Mouse (Mus musculus) spleen, adult 12 weeks (tissue): ENCODE data around the gene Dnaja3.

Experiments
- DNase-seq: peaks from one replicate; pipeline ENCODE4 v3.0.0; 2022; ENCODE audit warnings: low spot score

Gene Dnaja3

DNA sequence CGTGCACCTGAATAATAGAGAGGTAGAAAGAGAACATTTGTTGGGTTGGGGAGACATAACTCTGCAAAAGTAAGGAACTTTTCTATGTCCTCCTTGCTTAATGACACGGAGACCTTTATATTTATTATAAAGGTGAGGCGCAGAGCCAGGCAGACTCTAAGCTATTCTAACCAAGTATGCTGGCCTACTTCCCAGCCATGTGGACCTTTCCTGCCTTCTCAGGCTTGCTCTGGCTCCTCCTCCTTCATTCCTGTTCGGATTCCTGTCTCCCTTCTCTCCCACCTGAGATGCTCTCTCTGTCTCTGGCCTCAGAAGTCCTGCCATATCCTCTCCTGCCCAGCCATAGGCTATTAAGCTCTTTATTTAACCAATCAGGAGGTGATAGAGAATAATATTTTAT is 85.5 kb downstream of the Dnaja3 start:
- DNase-seq = no peak

DNA sequence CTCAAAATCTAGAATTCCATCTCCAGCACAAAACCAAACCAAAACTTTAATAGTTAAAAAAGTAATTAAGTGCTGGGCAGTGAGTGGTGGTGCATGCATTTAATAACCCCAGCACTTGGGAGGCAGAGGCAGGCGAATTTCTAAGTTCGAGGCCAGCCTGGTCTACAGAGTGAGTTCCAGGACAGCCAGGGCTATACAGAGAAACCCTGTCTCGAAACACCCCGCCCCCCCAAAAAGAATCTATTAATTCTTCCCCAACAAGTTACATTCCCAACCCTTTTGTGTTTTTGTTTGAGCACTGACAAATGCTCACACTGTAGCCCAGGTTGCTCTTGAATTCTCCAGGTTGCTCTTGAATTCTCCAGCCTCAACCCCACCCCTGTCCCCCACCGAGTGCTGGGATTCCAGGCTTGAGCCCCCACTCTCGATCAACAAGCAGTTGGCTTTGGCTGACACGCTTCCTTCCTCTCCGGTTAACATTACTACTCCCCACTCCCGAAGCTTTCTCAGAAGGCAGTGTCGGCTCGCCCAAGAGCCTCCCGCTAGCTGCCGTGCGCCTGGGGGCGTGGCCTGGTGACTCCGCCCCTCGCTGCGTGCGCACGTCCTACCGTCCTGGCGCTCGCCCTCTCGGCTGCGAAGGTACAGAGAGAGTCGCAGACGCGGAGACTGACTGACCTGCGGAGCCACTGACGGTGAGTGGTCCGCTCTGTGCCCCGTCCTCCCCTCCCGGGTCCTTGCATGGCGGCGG is 86.2 kb downstream of the Dnaja3 start, which contains the start of gene Hmox2:
Hmox2 (plus strand) TSS at position 582 of the 748 bp plus-strand sequence.
- peak; percentile 95 for DNase-seq

DNA sequence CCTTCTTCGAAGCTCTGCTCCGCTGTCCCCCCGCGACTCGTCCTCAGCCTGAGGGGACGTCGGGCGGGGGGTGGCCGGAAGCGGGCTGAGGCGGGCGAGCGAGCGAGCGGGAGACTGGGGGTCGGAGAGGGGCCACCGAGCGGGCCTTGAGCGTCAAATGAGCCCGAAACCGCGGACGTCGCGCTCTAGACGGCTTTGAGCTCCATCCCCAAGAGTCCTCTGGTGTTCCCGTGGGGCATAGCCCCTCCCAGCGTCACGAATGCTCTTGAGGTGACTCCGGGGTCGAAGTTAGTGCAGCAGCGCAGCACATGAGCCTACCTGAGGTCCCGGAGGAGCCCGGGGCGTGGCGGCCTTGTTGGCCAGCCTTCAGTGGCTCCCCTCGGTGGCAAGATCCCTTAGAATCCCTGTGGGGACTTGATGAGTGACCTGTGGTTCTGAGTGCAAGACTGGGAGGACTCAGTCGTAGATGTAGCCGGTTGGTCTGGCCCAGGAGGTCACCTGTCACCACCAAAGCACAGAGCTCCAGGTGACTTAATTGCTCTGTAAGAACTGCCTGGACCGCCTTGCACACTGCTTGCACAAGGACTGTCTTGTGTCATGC is 86.8 kb downstream of the Dnaja3 start:
- no peak for DNase-seq

DNA sequence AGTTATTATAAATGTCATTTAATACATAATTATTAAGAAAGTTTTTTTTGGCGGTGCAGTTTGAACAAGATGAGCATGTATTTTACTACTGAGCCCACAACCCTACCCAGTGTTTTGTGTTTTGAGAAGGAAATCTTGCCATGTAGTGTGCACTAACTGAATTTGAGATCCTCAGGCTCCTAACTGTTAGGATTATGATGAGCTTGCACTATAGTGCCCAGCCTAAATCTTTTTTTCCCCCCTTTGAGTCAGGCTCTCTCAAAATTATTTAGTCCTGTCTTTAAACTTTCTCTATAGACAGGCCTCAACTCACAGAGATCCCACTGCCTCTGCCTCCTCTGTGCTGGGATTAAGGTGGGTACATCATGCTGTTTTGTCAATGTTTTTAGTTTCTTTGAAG is 87.7 kb downstream of the Dnaja3 start:
- no peak for DNase-seq

DNA sequence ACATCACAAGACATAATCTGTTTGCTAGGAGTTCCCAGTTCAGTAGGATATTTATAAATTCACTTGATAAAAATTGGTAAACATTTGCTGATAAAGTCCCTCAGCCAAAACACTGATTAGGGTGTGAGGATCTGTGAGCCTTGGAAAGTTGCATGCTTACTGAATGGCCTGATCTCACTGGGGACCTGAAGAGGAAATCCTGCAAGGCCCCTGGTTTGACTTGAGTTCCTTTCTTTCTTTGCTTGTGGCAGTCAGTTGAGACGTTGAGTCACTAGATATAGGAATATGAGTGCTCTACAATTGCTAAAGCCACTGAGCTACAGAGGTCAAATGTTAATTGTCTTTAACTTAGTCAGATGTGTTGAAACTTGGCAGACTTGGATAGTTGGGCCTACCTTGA is 88.2 kb downstream of the Dnaja3 start:
- no peak for DNase-seq

DNA sequence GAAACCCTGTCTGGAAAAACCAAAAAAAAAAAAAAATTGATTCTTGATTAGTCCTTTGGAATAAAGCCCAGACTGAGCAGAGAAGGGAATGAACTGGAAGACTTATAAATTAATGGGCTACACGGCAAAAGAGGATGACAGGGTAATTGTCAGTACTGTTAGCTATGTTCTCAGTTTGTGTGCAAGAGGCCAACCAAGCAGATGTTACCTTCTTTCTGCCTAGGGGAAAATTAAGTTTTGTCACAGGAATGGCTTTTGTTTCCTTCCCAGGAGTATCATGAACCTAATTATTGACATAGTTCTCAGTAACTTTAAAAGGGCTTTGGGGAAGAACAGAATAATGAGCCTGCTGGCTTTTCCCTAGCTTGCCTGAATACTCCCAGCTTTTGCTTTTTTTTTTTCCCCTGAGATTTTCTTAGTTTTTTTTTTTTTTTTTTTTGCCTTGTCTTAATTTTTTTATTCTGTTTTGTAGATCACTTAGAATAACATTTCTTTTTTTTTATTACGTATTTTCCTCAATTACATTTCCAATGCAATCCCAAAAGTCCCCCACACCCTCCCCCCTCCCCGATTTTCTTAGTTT is 91.1 kb downstream of the Dnaja3 start:
- DNase-seq = no peak

DNA sequence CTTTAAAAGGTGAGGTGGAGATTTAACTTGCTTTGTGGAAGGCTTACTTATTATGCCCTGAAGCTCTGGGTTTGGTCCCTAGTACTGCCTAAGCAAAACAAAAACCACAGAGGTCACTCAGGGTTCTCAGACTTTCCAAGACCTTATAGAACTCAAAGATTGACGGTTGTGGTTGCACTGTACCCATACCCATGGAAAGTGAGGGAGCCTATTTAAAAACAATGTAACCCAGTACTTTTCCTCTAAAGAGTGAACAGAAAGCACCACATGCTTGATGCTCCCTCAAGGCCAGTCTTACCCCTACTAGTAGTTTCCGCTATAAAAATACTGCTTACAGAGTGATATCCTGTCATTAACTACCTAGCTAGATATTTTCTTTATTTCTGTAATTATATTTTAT is 96.5 kb downstream of the Dnaja3 start:
- no peak for DNase-seq

DNA sequence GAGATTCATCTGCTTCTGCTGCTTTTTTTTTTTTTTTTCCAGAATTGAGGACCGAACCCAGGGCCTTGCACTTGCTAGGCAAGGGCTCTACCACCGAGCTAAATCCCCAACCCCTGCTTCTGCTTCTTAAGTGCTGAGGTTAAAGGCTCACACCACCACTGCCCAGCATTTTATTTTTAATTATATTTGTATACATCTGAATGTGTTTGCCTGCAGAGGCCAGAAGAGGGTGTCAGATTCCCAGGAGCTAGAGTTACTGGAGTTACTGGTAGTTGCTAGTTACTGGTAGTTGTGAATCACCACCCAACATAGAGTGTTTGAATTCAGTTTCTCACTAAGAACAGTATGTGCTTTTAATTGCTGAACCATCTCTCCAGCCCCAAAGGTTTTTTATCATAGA is 100.2 kb downstream of the Dnaja3 start:
- DNase-seq = no peak

DNA sequence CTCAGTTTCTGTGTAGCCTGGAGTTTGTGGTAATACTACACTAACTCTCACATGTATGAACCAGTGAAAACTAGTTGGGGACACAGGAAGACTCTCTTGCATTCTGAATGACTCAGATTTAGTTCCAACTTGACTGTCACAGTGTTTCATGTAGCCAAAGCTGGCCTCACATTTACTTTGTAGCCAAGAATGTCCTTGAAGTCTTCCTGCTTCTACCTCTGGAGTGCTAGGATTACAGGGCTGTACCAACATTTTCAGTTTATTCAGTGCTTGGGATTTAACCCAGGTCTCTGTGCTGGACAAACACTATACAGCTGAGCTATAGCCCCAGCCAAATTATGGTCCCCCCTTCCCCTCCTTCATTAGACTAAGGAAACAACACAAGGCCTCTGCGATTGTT is 102.4 kb downstream of the Dnaja3 start:
- no peak for DNase-seq

DNA sequence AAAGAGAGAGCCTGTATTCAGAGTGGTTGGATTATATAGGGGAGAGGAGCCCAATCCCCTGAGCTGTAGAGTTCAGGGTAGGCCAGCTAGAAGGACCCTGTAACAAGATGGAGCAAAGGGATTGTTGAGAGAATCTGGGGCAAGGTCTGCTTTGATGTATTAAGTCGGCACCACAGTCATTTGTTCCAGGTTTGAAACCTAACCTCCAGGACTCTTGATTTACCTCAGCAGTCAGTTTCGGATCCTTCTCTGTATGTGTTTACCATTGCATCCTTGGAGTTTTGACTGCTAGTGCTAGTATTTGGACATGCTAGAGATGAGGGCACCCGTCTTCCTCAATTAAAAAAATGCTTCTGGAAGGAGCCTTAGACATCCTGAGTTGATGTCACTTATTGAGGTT is 112.4 kb downstream of the Dnaja3 start:
- DNase-seq = no peak

DNA sequence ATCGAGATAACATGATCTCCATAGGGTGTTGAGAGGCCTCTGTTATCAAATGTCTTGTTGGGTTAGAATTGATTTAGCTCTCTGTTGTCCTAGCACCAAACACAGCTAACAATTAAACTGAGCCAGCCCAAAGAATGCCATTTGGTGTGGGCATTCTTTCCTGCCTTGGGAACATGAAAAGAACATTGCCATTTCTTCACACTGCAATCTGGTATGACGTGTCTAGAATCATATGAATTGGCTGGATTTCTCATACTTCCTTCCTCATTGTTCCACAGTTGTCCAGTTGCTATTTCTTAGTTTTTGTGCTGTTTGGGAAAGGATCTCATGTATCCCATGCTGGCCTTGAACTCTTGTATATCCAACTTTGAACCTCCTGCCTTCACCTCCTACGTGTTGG is 114.3 kb downstream of the Dnaja3 start:
- DNase-seq = no peak

DNA sequence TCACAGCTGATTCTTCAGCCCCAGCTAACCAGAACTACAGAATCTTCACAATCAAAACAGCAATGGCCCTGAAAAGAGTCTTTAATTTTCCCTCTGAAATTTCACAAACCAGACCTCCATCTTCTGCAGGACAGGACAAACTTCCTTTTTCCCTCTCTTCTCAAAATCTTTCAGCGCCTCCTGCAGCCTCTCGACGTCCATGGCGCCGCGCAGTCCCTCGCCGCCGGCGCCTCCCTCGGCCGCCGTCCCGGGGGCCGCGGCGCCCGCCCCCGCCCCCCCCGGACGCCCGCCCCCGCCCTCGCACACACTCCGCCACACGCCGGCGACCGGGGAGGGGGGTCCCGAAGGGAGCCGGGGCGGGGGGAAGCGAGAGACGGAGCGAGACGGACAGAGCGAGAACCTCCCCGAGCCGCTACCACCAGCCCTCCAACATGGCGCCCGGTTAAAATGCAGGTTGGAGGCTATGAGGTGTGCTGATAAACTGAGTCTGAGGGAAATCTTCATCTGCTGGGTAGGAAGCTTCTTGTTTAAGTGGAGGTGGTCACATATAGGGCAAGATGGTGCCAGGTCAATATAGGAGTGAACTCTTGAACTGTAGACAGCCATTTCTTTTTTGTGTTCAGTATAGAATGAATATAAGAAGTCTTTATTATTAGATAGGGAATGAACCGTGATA is 117.0 kb downstream of the Dnaja3 start:
- DNase-seq = peak; percentile 61
